Mouse (Mus musculus) liver, postnatal 0 days (tissue): ENCODE measurements at regions not wholly inside any gene's neighbourhood (a gene's known extent, or its start where the extent isn't known, plus 50 kb on each side); places are given as distances from the start of the nearest gene placed in this dataset.

Source experiments
- CTCF ChIP-seq: sonication (generic); IDR thresholded peaks from 2 replicates; pipeline ENCODE4 v1.5.1; 2016; ENCODE audit warnings: antibody characterized with exemption, low read depth
- EP300 ChIP-seq: IDR thresholded peaks from 2 replicates; pipeline ENCODE4 v1.6.1; 2016; ENCODE audit warnings: antibody characterized with exemption, low read depth, mild to moderate bottlenecking

DNA sequence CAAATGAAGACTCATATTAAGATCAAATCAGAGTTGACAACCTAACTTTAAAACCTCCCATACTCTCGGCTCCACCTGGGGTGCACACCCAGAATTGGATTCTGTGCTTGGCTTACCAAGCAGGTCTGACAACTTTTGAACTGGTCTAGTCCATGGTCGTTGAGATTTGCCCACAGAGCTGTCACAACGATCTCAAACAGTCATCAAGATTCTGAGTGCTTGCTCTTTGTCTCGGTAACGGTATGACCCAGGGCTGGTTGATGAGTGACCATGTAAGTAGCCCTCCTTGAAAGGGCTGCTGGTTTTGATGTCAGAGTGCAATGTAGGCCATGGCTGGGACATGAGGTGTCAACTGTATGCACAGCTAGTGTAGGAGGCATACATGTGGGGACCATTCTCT is 58.7 kb upstream of the Rasl11b start:
- TF ChIP-seq EP300 (no peak), CTCF (no peak)
